Mouse (Mus musculus) midbrain, embryonic 10.5 days (tissue): ENCODE data around the gene Zkscan14. TPM values are rescaled to one million over a fixed set of nuclear protein-coding genes. Genes with fewer than 3 reads are reported as not detected.

ENCODE experiments used
- DNase-seq: peaks from one replicate; pipeline ENCODE4 v3.0.0-alpha.2; 2017; ENCODE audit warnings: low spot score
- H3K27ac ChIP-seq: fragments of 300-500 bp; sonication (generic); replicated peaks from 2 replicates; pipeline ENCODE4 v1.5.1; 2016; ENCODE audit warnings: mild to moderate bottlenecking
- H3K27me3 ChIP-seq: fragments of 300-500 bp; sonication (generic); 2 replicates; pipeline ENCODE4 v1.6.1; 2016; ENCODE audit warnings: low read depth, mild to moderate bottlenecking; ENCODE audit not compliant: poor library complexity, severe bottlenecking
- H3K36me3 ChIP-seq: fragments of 300-500 bp; sonication (generic); 2 replicates; pipeline ENCODE4 v1.6.1; 2016; ENCODE audit warnings: mild to moderate bottlenecking, moderate library complexity
- H3K4me1 ChIP-seq: fragments of 300-500 bp; sonication (generic); 2 replicates; pipeline ENCODE4 v1.6.1; 2016
- H3K4me3 ChIP-seq: fragments of 300-500 bp; sonication (generic); 2 replicates; pipeline ENCODE4 v1.5.1; 2016; ENCODE audit warnings: mild to moderate bottlenecking, moderate library complexity
- H3K9me3 ChIP-seq: fragments of 300-500 bp; sonication (generic); replicated peaks from 2 replicates; pipeline ENCODE4 v1.6.1; 2016; ENCODE audit warnings: mild to moderate bottlenecking
- whole genome bisulfite sequencing: fragments of 180-500 bp; shearing (Covaris S2); methylation state at CpG from one replicate; pipeline ENCODE4 v1.1.7; 2016; 5-methylcytosine and 5-hydroxymethylcytosine counted together
- polyA plus RNA-seq: library from polyadenylated mRNA; unstranded; fragments of >200 nt; fragmentation: Nextera tagmentation; extraction: Ambion mirVana; gene quantifications from 2 replicates; pipeline ENCODE4 v1.2.1, GENCODE M21; 2016

The Zkscan14 gene
- polyA plus RNA-seq, 1 experiment from 2014 or later, result 8.0 TPM

DNA sequence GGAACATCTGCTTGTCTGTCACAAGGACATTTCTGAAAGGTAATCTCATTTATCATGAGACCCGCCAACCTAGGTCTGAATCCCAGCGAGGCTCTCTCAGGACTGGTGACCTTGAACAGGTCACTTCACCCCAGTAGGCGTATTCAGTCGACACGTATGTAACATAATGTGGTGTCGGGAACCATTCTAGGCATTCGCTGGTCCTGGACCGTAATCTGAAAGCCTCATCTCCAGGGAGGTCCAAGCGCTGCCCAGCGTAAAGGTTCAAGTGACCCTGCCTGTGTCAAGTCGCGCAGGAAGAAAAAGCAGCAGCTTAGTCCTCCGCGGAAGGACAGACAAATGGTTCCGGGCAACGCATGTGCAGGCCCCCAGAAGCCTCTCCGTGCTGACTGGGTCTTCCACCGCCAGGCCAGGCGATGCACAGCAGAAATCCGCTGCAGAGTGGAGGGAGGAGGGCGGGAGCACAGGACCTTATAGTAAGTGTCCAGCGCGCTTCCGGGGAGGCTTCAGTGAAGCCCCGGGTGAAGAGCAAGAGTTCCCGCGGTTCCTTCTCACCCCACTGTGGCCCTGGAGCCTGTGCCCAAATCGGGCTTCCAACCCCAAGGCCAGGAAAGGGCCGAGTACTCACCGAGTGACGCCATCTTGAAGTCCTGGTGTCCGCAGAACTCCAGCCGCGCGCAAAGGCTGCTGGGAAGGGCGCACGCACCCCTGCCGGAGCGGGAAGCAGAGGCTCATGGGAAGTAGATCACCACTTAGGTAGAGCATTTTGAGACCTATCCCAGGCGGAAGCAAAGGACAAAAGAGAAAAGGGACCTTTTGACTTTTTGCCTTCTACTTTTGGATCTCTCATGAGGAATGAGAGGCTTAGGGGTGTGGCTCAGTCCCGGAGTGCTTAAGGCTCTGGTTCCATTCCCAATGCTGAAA lies 10.5 kb downstream of the Zkscan14 start:
- Histone ChIP-seq H3K36me3 (peaks cover 57% of the 10 kb centered on the region), H3K27ac (peak overlapping the region; percentile 97)
- under 1% methylated on average over 41 of the region's 41 CpGs for WGBS

DNA sequence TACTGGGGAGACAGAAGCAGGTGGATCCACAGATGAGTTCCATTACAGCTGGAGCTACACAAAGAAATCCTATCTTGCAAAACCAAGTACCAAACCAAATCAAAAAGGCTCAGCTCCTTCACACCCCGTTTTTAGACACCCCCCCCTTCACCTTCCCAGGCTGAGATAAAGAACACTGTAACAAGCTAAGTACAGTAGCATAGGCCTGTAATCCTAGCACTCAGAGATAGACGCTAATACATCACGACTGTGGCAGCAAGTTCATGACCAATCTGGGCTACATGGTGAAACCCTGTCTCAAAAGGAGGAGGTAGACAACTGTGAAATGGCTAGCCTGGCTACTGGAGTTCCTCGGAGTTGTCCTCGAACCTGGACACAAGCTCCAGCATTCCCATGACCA lies 11.3 kb downstream of the Zkscan14 start:
- H3K4me1 ChIP-seq, result peaks cover 24% of the 10 kb centered on the region
- WGBS, result 62% methylated on average over 5 of the region's 5 CpGs
- DNase-seq, result no peak
- H3K27me3 ChIP-seq, result no peaks in the 10 kb centered on the region
- H3K9me3 ChIP-seq, result no peaks in the 10 kb centered on the region
- peak overlapping the region; percentile 97 for H3K27ac ChIP-seq
- H3K4me3 ChIP-seq, result peak overlapping the region; percentile 91
- H3K36me3 ChIP-seq, result peaks cover 57% of the 10 kb centered on the region

More for the DNA sequence above, 10.5 kb downstream of the Zkscan14 start:
- Histone ChIP-seq H3K4me1 (peaks cover 24% of the 10 kb centered on the region), H3K4me3 (peak overlapping the region; percentile 91), H3K27me3 (no peaks in the 10 kb centered on the region), H3K9me3 (no peaks in the 10 kb centered on the region)
- DNase-seq, result peak; percentile 91

DNA sequence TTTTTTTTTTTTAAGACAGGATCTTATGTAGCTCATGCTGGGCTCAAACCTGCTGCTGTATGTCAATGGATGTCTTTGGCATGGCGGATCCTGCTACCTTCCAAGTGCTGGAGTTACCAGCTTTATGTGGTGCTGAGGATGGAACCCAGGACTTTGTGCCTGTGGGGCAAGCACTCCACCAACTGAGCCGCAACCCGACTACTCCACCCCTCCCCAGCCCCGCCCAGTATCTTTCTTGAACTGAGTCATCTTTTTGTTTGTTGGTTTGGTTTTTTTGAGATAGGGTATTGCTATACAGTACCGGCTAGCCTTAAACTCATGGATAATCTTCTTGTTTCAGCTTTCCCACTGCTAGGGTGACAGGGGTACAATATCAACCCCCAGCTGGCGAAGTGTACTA lies 12.3 kb downstream of the Zkscan14 start:
- Histone ChIP-seq H3K4me1 (peaks cover 24% of the 10 kb centered on the region), H3K27ac (no peak overlapping the region), H3K9me3 (no peaks in the 10 kb centered on the region), H3K36me3 (peaks cover 57% of the 10 kb centered on the region), H3K27me3 (no peaks in the 10 kb centered on the region), H3K4me3 (peak overlapping the region; percentile 91; the same call in 1 of the 2 replicates)
- no peak for DNase-seq
- WGBS, result 92% methylated on average over 6 of the region's 6 CpGs

DNA sequence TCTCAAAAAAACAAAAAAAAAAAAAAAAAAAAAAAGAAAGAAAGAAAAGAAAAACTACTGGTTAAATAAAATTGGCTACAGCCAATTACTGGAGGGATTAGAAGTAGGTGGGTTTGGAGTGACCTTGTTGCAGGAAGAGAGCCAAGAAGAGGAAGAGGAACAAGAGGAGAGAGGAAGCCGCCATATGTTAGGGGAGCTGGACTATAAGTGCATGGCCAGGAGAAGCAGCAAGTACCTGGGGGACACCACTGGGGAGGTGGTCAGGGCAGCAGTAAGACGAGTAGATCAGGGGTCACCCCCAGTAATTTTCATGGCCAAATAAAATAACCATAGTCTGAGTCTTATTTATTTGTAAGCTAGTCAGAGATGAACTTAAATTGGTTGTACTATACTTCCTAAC lies 16.4 kb downstream of the Zkscan14 start:
- WGBS, result 92% methylated on average over 2 of the region's 2 CpGs
- DNase-seq, result no peak
- Histone ChIP-seq H3K4me1 (peaks cover 12% of the 10 kb centered on the region), H3K4me3 (no peak overlapping the region), H3K9me3 (no peaks in the 10 kb centered on the region), H3K27ac (no peak overlapping the region), H3K36me3 (peaks cover 92% of the 10 kb centered on the region), H3K27me3 (no peaks in the 10 kb centered on the region)

DNA sequence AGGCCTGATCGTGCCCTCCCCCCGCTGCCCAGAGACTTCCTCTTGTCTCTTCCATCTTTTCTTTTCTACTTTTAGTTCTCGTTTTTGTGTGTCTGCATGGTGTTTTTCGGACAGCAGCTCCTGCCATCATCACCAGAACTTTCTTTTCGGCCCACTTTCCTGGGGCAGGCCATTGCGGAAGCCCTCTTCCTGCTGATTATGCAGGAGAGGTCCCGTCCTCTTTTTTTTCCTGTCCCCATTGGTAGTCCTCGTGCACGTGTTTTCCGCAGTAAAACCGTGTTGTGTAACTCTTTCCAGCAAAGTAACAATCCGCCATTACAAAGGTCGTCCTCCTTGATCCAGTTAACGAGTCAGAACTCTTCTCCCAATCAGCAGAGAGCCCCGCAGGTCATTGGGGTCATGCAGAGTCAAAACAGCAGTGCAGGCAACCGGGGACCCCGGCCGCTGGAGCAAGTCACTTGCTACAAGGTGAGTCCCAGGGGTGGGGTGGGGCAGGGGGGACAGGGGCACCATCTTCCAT lies 23.1 kb downstream of the Zkscan14 start:
- WGBS, result 89% methylated on average over 18 of the region's 18 CpGs

DNA sequence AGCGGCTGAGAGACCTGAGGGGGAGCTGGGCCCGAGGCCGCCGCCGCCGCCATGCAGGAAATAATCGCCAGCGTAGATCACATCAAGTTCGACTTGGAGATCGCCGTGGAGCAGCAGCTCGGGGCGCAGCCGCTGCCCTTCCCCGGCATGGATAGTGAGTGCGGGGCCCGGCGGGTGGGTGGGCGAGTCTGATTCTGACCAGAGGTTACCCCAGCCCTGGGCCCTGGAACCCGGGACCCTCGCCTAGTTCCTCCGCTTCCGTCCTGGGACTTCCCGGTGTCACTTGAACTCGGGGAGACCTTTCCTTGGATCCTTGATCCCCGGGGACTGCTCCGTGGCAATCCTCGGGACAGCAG lies 34.4 kb downstream of the Zkscan14 start:
- H3K27ac ChIP-seq, result peak overlapping the region; percentile 92
- H3K27me3 ChIP-seq, result no peaks in the 10 kb centered on the region
- DNase-seq, result no peak
- peaks cover 26% of the 10 kb centered on the region for H3K4me1 ChIP-seq
- peaks cover 56% of the 10 kb centered on the region for H3K36me3 ChIP-seq
- WGBS, result under 1% methylated on average over 28 of the region's 28 CpGs
- no peaks in the 10 kb centered on the region for H3K9me3 ChIP-seq
- peak overlapping the region; percentile 67 for H3K4me3 ChIP-seq

More for the DNA sequence above, 23.1 kb downstream of the Zkscan14 start:
- no peak for DNase-seq
- Histone ChIP-seq H3K4me3 (no peak overlapping the region), H3K36me3 (peaks cover 100% of the 10 kb centered on the region), H3K27me3 (no peaks in the 10 kb centered on the region), H3K9me3 (no peaks in the 10 kb centered on the region), H3K4me1 (no peaks in the 10 kb centered on the region), H3K27ac (no peak overlapping the region)

DNA sequence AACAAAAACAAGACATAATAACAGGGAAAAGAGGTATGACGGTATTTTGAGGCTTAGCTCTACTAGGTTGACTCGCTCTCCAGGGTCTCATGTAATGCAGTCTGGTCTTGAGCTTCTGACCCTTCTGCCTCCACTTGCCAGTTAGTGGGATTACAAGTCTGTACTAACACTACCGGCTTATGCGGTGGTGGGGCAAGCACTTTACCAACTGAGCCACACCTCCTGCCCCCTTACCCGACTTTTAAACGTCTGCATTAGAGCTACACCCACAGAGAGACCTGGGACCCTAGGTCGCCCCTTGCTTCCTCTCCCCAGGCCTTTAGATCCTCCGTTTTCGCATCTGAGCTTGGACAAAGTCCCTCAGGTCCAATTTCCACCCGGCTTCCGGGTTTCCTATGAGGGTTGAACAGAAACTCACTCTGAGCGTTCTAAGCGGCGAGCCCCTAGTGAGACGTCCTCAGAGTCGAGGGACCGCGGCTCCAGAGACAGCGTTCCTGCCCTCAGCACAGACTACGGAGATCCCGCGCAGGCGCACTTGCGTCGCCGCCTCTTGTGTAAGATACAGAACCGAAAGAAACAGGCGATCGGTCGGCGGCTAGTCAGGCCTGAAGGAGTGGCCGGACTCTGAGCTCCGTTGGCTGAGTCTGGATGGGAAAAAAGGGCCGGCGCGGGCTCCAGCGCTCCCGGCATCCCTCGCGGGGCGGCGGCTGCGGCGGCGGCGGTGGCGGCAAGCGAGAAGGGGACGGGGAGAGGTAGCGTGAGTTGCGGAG lies 34.9 kb downstream of the Zkscan14 start, which contains the start of the genes Ptcd1 and Cpsf4:
Ptcd1 (minus strand) TSS at position 573 of the 770 bp plus-strand sequence.
Cpsf4 (plus strand) TSS at position 678 of the 770 bp plus-strand sequence.
- peak; percentile 99 for DNase-seq
- Histone ChIP-seq H3K36me3 (peaks cover 55% of the 10 kb centered on the region), H3K27me3 (no peaks in the 10 kb centered on the region), H3K4me1 (peaks cover 26% of the 10 kb centered on the region), H3K27ac (peak within 1 kb of the TSS; percentile 92), H3K9me3 (no peaks in the 10 kb centered on the region), H3K4me3 (peak within 1 kb of the TSS; percentile 67)
- under 1% methylated on average over 51 of the region's 51 CpGs for WGBS

DNA sequence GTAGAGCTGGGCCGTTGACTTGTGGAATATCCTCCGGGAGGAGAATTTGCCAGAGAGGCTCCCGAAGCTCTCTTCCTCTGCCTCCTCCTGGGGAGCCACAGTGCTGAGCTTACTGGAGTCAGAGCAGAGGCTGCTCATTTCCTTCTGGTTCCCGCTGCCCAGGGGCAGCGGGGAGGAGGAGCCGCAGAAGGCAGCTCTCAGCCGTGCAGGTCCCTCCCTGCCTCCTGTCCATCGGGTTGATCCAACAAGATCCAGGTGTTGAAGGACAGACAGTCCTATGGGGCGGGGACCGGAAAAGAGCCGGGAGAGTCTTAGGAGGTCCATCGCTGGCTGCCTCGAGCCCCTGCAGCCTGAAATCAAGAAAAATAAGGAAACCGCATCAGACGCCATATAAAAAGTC lies 36.5 kb downstream of the Zkscan14 start:
- Histone ChIP-seq H3K9me3 (no peaks in the 10 kb centered on the region), H3K36me3 (peaks cover 55% of the 10 kb centered on the region), H3K4me1 (peaks cover 26% of the 10 kb centered on the region), H3K27me3 (no peaks in the 10 kb centered on the region), H3K4me3 (no peak overlapping the region), H3K27ac (no peak overlapping the region)
- WGBS, result 89% methylated on average over 15 of the region's 15 CpGs
- no peak for DNase-seq

DNA sequence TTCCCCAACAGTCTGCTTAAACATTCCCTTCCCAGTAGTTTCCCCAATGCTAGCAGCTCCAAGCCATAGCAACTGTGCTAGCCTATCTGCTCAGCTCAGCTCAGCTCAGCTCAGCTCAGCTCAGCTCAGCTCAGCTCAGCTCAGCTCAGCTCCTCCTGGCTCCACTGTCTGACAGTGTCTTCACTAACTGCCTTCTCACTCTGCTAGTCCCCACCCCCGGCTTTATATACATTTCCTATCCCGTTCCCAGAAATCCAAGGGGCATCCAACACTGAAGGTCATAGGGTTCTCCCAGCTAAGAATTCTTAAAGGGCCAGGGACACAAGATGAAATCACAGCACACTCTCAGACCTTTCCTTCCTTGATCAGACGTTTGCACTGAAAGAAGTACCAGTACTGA lies 37.0 kb downstream of the Zkscan14 start:
- no peak for DNase-seq
- H3K36me3 ChIP-seq, result peaks cover 57% of the 10 kb centered on the region
- H3K27me3 ChIP-seq, result no peaks in the 10 kb centered on the region
- no peak overlapping the region for H3K4me3 ChIP-seq
- WGBS, result 75% methylated on average over 3 of the region's 3 CpGs
- no peaks in the 10 kb centered on the region for H3K9me3 ChIP-seq
- peaks cover 26% of the 10 kb centered on the region for H3K4me1 ChIP-seq
- no peak overlapping the region for H3K27ac ChIP-seq

DNA sequence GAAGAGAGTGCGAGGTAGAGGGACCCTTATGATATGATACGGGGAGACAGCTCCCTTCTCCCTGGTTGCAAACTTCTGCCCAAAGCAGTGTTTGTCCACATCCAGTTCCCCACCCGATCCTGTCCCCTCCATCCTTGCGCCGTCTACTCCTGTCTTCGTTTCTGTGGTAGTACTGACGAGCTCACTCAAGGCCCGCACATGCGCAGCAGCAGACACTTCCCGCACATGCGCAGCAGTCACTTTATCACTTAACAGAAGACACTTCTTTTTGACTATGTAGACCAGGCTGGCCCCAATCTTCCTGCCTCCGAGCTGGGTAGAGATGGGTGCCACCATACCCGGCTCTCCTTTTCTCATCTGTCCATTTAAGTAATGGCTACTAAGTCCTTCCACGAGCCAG lies 40.3 kb downstream of the Zkscan14 start:
- Histone ChIP-seq H3K4me1 (peaks cover 10% of the 10 kb centered on the region), H3K36me3 (peaks cover 84% of the 10 kb centered on the region)
- 95% methylated on average over 14 of the region's 14 CpGs for WGBS

DNA sequence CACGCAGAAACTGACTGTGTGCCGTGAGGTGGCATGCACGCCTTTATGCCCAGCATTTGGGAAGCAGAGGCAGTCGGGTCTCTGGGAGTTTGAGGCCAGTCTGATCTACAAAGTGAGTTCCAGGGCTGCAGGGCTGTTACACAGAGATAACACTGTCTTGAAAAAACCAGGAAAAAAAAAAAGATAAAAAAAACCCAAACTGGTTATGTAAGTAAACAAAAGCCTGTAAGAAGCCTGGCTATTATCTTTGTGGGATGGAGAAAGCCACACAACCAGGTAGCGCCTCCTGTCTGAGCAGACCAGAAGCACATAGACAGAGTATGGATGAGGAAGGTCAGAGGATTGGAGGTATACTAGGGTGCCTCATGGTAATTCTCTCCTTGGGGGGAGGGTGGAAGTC lies 49.0 kb downstream of the Zkscan14 start:
- WGBS, result 94% methylated on average over 5 of the region's 5 CpGs

More for the DNA sequence above, 40.3 kb downstream of the Zkscan14 start:
- Histone ChIP-seq H3K9me3 (no peaks in the 10 kb centered on the region), H3K4me3 (no peak overlapping the region), H3K27ac (no peak overlapping the region), H3K27me3 (no peaks in the 10 kb centered on the region)
- DNase-seq, result no peak

DNA sequence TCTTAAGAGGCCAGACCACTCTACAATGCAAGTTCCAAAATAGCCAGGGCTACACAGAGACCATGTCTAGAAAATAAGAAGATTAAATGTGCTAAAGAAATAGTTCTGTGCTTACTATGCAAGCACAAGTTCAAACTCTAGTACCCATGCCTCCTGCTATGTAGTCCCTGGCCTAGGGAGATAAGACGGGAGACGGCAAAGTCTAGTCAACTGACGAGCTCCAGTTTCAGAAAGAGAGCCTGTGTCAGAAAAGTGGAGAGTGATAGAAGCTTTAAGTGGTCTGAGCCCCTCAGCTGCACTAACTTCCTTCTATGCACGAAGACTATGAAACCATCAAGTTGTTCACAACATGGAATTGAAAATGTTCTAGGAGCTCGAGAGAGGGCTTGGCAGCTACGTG lies 52.4 kb downstream of the Zkscan14 start:
- no peak for DNase-seq
- Histone ChIP-seq H3K36me3 (peaks cover 100% of the 10 kb centered on the region), H3K27me3 (no peaks in the 10 kb centered on the region), H3K27ac (no peak overlapping the region), H3K9me3 (no peaks in the 10 kb centered on the region), H3K4me3 (no peak overlapping the region), H3K4me1 (no peaks in the 10 kb centered on the region)
- 93% methylated on average over 6 of the region's 6 CpGs for WGBS

More for the DNA sequence above, 49.0 kb downstream of the Zkscan14 start:
- Histone ChIP-seq H3K9me3 (no peaks in the 10 kb centered on the region), H3K27me3 (no peaks in the 10 kb centered on the region), H3K27ac (no peak overlapping the region), H3K4me1 (no peaks in the 10 kb centered on the region), H3K36me3 (peaks cover 98% of the 10 kb centered on the region), H3K4me3 (no peak overlapping the region)
- DNase-seq, result no peak
